Mouse (Mus musculus) layer of hippocampus, adult 11-12 months (tissue): ENCODE measurements around the gene Psg20.
"Not testable (repeated sequence)": the region's sequence is repeated elsewhere in the genome, so short reads cannot be mapped to it uniquely, and the experiment has no call there.

Experiments
- DNase-seq: peaks from one replicate; pipeline ENCODE4 v3.0.0; 2022; ENCODE audit warnings: low spot score

The Psg20 gene

GRCm38 (mm10) chr7:18686085-18686484 is at the start of gene Psg20:
Gene Psg20, minus strand, starts transcription at chr7:18686185.
- no peak for DNase-seq

GRCm38 (mm10) chr7:18734451-18734850 is 48.5 kb upstream of the Psg20 start:
- no peak for DNase-seq

GRCm38 (mm10) chr7:18733111-18733510 is 47.1 kb upstream of the Psg20 start:
- DNase-seq: no peak

- DNase-seq: no peak
Observed at GRCm38 (mm10) chr7:18728391-18728790, 42.4 kb upstream of the Psg20 start.

GRCm38 (mm10) chr7:18725931-18726330 is 39.9 kb upstream of the Psg20 start:
- DNase-seq: not testable (repeated sequence)

GRCm38 (mm10) chr7:18724001-18724400 is 38.0 kb upstream of the Psg20 start:
- DNase-seq: no peak

GRCm38 (mm10) chr7:18717790-18718189 is 31.8 kb upstream of the Psg20 start, which contains the start of gene Psg22:
Gene Psg22, plus strand, starts transcription at chr7:18718090.
- no peak for DNase-seq

- no peak for DNase-seq
Observed at GRCm38 (mm10) chr7:18715546-18715945, 29.6 kb upstream of the Psg20 start.

GRCm38 (mm10) chr7:18710846-18711245 is 24.9 kb upstream of the Psg20 start:
- DNase-seq: no peak

GRCm38 (mm10) chr7:18710331-18710730 is 24.3 kb upstream of the Psg20 start:
- not testable (repeated sequence) for DNase-seq

GRCm38 (mm10) chr7:18685586-18685985 is 399 bp downstream of the Psg20 start:
- DNase-seq: no peak

GRCm38 (mm10) chr7:18679772-18680171 is 6.2 kb downstream of the Psg20 start:
- peak; percentile 36 for DNase-seq

- not testable (repeated sequence) for DNase-seq
Observed at GRCm38 (mm10) chr7:18656625-18657024, 29.4 kb downstream of the Psg20 start, which contains the start of gene Psg21. Gene Psg21, minus strand, starts transcription at chr7:18656725.

- not testable (repeated sequence) for DNase-seq
Observed at GRCm38 (mm10) chr7:18626921-18627320, 59.1 kb downstream of the Psg20 start.
